Mouse (Mus musculus): ENCODE measurements around the gene Satb1. TPM values are rescaled to one million over a fixed set of nuclear protein-coding genes. Genes with fewer than 3 reads are reported as not detected.
A peak's percentile ranks its signal among the peaks of the same experiment; 100 is the strongest.

Satb1 gene
- polyA plus RNA-seq, 1 experiment from 2014 or later, result 34.2 TPM

DNA sequence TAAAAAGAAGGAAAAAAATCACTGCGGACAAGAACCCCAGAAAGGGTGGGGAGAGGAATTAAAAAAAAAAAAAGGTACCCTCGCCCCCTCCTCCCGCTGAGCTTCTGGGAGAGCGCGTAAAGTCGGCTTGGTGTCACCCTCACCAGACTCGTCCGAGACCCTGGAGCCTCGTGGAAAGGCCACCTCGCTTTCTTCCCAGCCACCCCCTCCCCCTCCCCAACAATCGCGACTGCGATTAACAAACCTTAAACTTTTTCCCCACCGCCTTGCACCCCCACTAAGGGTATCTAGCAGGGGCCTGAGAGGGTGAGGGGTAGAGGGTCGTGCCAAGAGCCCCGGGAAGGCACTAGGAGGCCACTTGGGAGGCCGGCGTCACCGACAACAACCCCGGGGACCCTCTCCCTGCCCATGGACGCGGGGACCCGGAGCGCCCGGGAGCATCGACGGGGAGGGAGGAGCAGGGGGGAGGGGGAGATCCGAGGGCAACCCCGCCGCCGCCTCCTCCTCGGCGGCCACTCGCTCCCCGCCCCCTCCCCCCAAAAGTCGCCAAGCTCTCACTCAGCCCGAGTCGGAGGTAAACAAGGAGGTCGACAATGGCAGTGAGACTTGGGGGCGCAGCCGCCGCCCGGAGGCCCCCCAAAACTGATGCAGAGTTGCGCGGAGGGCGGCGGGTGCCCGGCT lies 20.7 kb downstream of the Satb1 start:
- Histone ChIP-seq H3K9me3 (ENCODE audit: control insufficient read depth, low read length) (no peaks in the 10 kb centered on the region), H3K4me2 (ENCODE audit: low read length) (peak overlapping the region; percentile 71), H3K27me3 (ENCODE audit: control insufficient read depth, insufficient read depth, low read length) (no peaks in the 10 kb centered on the region), H3K4me3 (replicated peaks; ENCODE audit: low read depth, low read length) (peak overlapping the region; percentile 91), H3K9ac (replicated peaks; ENCODE audit: low read length) (peak overlapping the region; percentile 94), H3K4me1 (ENCODE audit: control insufficient read depth, insufficient read depth, low read length) (peaks cover 8% of the 10 kb centered on the region; the same call in 1 of the 2 replicates), H3K36me3 (ENCODE audit: control insufficient read depth, insufficient read depth, low read length) (0 out of 2 replicates have a peak, but pooled peaks cover 4% of the 10 kb centered on the region), H3K27ac (replicated peaks; ENCODE audit: low read depth, low read length) (peak overlapping the region; percentile 96)
- ATAC-seq (ENCODE audit: low FRiP score, low TSS enrichment) (peak; percentile 61), DNase-seq (peak; percentile 78)
- under 1% methylated on average over 47 of the region's 48 CpGs for WGBS

- Histone ChIP-seq H3K9me3 (ENCODE audit: control insufficient read depth, low read length) (no peaks in the 10 kb centered on the region), H3K36me3 (ENCODE audit: control insufficient read depth, insufficient read depth, low read length) (0 out of 2 replicates have a peak, but pooled peaks cover 4% of the 10 kb centered on the region), H3K27me3 (ENCODE audit: control insufficient read depth, insufficient read depth, low read length) (no peaks in the 10 kb centered on the region), H3K27ac (replicated peaks; ENCODE audit: low read depth, low read length) (peak overlapping the region; percentile 96), H3K4me3 (replicated peaks; ENCODE audit: low read depth, low read length) (peak overlapping the region; percentile 91), H3K4me2 (ENCODE audit: low read length) (peak overlapping the region; percentile 71), H3K4me1 (ENCODE audit: control insufficient read depth, insufficient read depth, low read length) (peaks cover 11% of the 10 kb centered on the region; the same call in 1 of the 2 replicates), H3K9ac (replicated peaks; ENCODE audit: low read length) (peak overlapping the region; percentile 94)
- ATAC-seq (ENCODE audit: low FRiP score, low TSS enrichment), result no peak
- under 1% methylated on average over 11 of the region's 11 CpGs for WGBS
- DNase-seq, result peak; percentile 58
These were observed 21.2 kb downstream of the Satb1 start for GRCm38 (mm10) chr17:51811911-51812260.

DNA sequence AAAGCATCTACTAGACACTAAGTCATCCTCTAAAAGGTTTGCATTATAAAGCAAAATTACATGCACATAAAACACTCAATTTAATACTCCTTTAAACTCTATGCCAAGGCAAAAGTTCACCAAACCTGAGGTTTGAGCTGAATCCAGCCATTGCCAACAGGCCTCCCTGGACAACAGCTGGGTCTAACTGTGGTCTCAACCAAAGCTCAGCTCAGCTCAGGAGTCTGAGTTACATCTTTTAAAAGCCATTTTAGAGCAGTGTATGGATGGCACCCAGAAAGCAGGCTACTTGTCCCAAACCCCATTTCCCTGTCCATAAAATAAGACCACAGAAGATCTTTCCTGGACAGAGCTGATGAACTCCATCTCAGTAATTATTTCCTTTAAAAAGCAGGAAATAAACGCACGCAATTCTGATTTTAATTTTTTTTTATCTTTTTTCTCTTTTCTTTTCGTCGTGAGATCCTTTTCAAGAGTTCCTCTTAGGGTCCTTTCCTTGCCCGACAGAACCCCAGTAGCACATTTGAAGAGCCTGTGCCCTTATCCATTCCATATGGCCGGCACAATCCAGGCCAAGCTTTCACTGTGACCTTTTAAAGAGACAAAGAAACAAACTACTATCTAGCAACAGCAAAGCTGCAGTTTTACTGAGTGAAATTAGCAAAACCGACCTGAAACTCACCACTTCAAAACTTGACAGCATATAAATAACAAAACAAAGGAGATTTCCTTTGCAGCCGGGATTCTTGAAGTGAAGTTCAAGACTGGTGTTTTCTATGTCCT lies 21.8 kb downstream of the Satb1 start:
- 2% methylated on average over 8 of the region's 8 CpGs for WGBS
- Histone ChIP-seq H3K9ac (replicated peaks; ENCODE audit: low read length) (peak overlapping the region; percentile 94), H3K27me3 (ENCODE audit: control insufficient read depth, insufficient read depth, low read length) (no peaks in the 10 kb centered on the region), H3K4me3 (replicated peaks; ENCODE audit: low read depth, low read length) (peak overlapping the region; percentile 91), H3K4me1 (ENCODE audit: control insufficient read depth, insufficient read depth, low read length) (peaks cover 11% of the 10 kb centered on the region; the same call in 1 of the 2 replicates), H3K4me2 (ENCODE audit: low read length) (peak overlapping the region; percentile 71), H3K36me3 (ENCODE audit: control insufficient read depth, insufficient read depth, low read length) (0 out of 2 replicates have a peak, but pooled peaks cover 4% of the 10 kb centered on the region), H3K27ac (replicated peaks; ENCODE audit: low read depth, low read length) (peak overlapping the region; percentile 96), H3K9me3 (ENCODE audit: control insufficient read depth, low read length) (no peaks in the 10 kb centered on the region)
- DNase-seq (peak; percentile 82), ATAC-seq (ENCODE audit: low FRiP score, low TSS enrichment) (no peak)

DNA sequence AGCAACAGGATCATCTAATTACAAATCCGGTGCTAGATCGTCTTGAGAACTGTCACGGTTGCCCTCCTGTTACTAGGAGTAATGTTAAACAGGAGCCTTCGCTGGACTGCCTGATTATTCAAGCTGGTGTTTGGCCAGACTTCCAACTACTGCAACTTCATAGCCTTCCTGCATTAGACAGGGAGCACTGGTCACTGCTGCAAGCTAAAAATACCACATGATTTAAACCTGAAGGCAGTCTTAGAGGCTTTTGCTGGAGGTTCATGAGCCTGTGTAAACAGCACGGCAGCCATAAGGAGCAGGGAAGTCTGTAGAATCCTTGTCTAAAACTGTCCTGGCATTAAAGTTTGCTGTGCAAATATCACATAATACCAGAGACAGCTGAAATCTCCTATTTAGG lies 25.7 kb downstream of the Satb1 start:
- ATAC-seq (ENCODE audit: low FRiP score, low TSS enrichment), result no peak
- no peak overlapping the region for H3K27ac ChIP-seq (replicated peaks; ENCODE audit: low read depth, low read length)
- WGBS, result 48% methylated on average over 5 of the region's 5 CpGs

GRCm38 (mm10) chr17:51806124-51806960 lies 26.7 kb downstream of the Satb1 start:
- Histone ChIP-seq H3K9me3 (ENCODE audit: control insufficient read depth, low read length) (no peaks in the 10 kb centered on the region), H3K27me3 (ENCODE audit: control insufficient read depth, insufficient read depth, low read length) (no peaks in the 10 kb centered on the region), H3K4me2 (ENCODE audit: low read length) (no peak overlapping the region), H3K4me3 (replicated peaks; ENCODE audit: low read depth, low read length) (no peak overlapping the region), H3K36me3 (ENCODE audit: control insufficient read depth, insufficient read depth, low read length) (peaks cover 23% of the 10 kb centered on the region), H3K27ac (replicated peaks; ENCODE audit: low read depth, low read length) (peak overlapping the region; percentile 41; the same call in 1 of the 2 replicates), H3K9ac (replicated peaks; ENCODE audit: low read length) (no peak overlapping the region), H3K4me1 (ENCODE audit: control insufficient read depth, insufficient read depth, low read length) (peaks cover 13% of the 10 kb centered on the region; the same call in 1 of the 2 replicates)
- WGBS, result 72% methylated on average over 12 of the region's 12 CpGs
- DNase-seq (no peak), ATAC-seq (ENCODE audit: low FRiP score, low TSS enrichment) (0 out of 2 replicates have a peak, but pooled peaks have one; percentile 27)

More for the DNA sequence above, 25.7 kb downstream of the Satb1 start:
- no peak overlapping the region for H3K4me2 ChIP-seq (ENCODE audit: low read length)
- H3K27me3 ChIP-seq (ENCODE audit: control insufficient read depth, insufficient read depth, low read length), result no peaks in the 10 kb centered on the region
- no peak for DNase-seq
- no peaks in the 10 kb centered on the region for H3K9me3 ChIP-seq (ENCODE audit: control insufficient read depth, low read length)
- peaks cover 19% of the 10 kb centered on the region for H3K36me3 ChIP-seq (ENCODE audit: control insufficient read depth, insufficient read depth, low read length)
- peaks cover 13% of the 10 kb centered on the region; the same call in 1 of the 2 replicates for H3K4me1 ChIP-seq (ENCODE audit: control insufficient read depth, insufficient read depth, low read length)
- H3K4me3 ChIP-seq (replicated peaks; ENCODE audit: low read depth, low read length), result no peak overlapping the region
- H3K9ac ChIP-seq (replicated peaks; ENCODE audit: low read length), result no peak overlapping the region

DNA sequence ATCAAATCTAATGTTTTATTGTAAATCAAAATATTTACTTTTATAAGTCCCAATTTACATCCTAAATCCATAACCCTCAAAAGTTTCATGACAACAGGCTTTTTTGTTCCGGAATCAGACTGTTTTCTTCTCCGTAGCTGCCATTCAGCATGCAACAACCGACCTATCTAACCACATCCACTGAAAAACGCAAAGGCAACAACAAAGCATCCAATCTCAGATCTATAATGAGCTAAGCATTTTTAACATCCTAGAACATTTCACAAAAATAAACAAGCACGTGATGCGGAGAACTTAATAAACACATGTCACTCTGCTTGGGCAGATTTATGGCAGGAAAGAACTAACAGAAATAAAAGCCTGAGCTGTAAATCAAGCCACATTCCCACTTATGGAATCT lies 32.9 kb downstream of the Satb1 start:
- Histone ChIP-seq H3K27ac (replicated peaks; ENCODE audit: low read depth, low read length) (no peak overlapping the region), H3K4me3 (replicated peaks; ENCODE audit: low read depth, low read length) (no peak overlapping the region), H3K36me3 (ENCODE audit: control insufficient read depth, insufficient read depth, low read length) (peaks cover 24% of the 10 kb centered on the region), H3K9ac (replicated peaks; ENCODE audit: low read length) (no peak overlapping the region), H3K9me3 (ENCODE audit: control insufficient read depth, low read length) (no peaks in the 10 kb centered on the region), H3K27me3 (ENCODE audit: control insufficient read depth, insufficient read depth, low read length) (no peaks in the 10 kb centered on the region), H3K4me1 (ENCODE audit: control insufficient read depth, insufficient read depth, low read length) (0 out of 2 replicates have a peak, but pooled peaks cover 2% of the 10 kb centered on the region), H3K4me2 (ENCODE audit: low read length) (no peak overlapping the region)
- WGBS, result 90% methylated on average over 6 of the region's 6 CpGs
- DNase-seq (no peak), ATAC-seq (ENCODE audit: low FRiP score, low TSS enrichment) (no peak)

DNA sequence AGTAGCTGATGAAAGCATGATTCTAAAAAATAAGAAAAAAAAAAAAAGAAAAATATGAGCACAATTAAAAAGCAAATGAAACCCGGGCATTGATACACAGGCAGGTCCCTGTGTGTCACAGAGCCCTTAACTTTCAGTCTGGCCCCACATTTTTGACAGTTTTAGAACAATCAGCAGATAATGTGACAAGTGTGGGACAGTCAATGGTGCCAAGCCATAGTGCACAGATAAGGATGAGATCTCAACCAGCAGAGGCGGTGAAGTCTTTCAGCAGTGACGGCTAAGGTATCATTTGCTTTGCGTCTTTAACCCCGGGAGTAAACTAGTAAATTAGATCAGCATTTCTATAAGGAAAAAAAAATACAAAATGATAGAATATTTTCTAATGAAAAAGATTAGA lies 36.6 kb downstream of the Satb1 start:
- ATAC-seq (ENCODE audit: low FRiP score, low TSS enrichment) (no peak), DNase-seq (no peak)
- Histone ChIP-seq H3K4me3 (replicated peaks; ENCODE audit: low read depth, low read length) (no peak overlapping the region), H3K9ac (replicated peaks; ENCODE audit: low read length) (no peak overlapping the region), H3K27ac (replicated peaks; ENCODE audit: low read depth, low read length) (no peak overlapping the region), H3K4me2 (ENCODE audit: low read length) (no peak overlapping the region), H3K9me3 (ENCODE audit: control insufficient read depth, low read length) (no peaks in the 10 kb centered on the region), H3K27me3 (ENCODE audit: control insufficient read depth, insufficient read depth, low read length) (no peaks in the 10 kb centered on the region), H3K36me3 (ENCODE audit: control insufficient read depth, insufficient read depth, low read length) (peaks cover 5% of the 10 kb centered on the region; the same call in 1 of the 2 replicates), H3K4me1 (ENCODE audit: control insufficient read depth, insufficient read depth, low read length) (peaks cover 1% of the 10 kb centered on the region; the same call in 1 of the 2 replicates)
- 96% methylated on average over 5 of the region's 5 CpGs for WGBS

DNA sequence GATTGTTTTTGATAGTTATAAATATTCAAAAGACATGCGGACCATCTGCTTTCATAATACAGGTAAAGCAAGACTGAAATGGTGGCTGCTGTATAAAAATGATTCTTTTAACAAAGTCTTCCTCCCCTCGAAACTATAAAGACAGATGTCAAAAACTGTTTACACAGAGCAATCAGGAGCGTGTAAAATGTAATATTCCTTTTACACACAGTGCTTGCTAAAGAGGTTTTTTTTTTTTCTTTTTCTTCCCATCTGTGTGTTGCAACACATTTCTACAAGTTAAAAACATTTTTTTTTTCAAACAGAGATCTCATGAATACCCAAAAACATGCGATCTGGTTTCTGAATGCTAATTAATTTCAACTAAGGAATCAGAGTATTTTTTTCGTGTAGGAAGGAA lies 41.9 kb downstream of the Satb1 start:
- H3K27ac ChIP-seq (replicated peaks; ENCODE audit: low read depth, low read length), result peak overlapping the region; percentile 78
- no peak overlapping the region for H3K9ac ChIP-seq (replicated peaks; ENCODE audit: low read length)
- H3K36me3 ChIP-seq (ENCODE audit: control insufficient read depth, insufficient read depth, low read length), result no peaks in the 10 kb centered on the region; the same call in 1 of the 2 replicates
- H3K4me3 ChIP-seq (replicated peaks; ENCODE audit: low read depth, low read length), result no peak overlapping the region
- peak overlapping the region; percentile 33 for H3K4me2 ChIP-seq (ENCODE audit: low read length)
- H3K27me3 ChIP-seq (ENCODE audit: control insufficient read depth, insufficient read depth, low read length), result no peaks in the 10 kb centered on the region
- H3K4me1 ChIP-seq (ENCODE audit: control insufficient read depth, insufficient read depth, low read length), result peaks cover 21% of the 10 kb centered on the region
- no peak for ATAC-seq (ENCODE audit: low FRiP score, low TSS enrichment)
- no peaks in the 10 kb centered on the region for H3K9me3 ChIP-seq (ENCODE audit: control insufficient read depth, low read length)
- DNase-seq, result peak; percentile 31
- WGBS, result 38% methylated on average over 5 of the region's 5 CpGs
